Mouse (Mus musculus) bone marrow, adult 2 months (tissue): ENCODE measurements around the gene Cd84. TPM values are rescaled to one million over a fixed set of nuclear protein-coding genes. Genes with fewer than 3 reads are reported as not detected.
A peak's percentile ranks its signal among the peaks of the same experiment; 100 is the strongest.
"Not testable (repeated sequence)": the region's sequence is repeated elsewhere in the genome, so short reads cannot be mapped to it uniquely, and the experiment has no call there.

Experiments used
- H3K27ac ChIP-seq: fragments of 200-500 bp; 2 replicates; pipeline ENCODE4 v1.5.1; 2012; ENCODE audit warnings: low read depth, mild to moderate bottlenecking, control low read depth, inconsistent platforms, low read length; ENCODE audit not compliant: control insufficient read depth, poor library complexity, insufficient read depth
- H3K4me1 ChIP-seq: fragments of 200-500 bp; 2 replicates; pipeline ENCODE4 v1.6.1; 2011; ENCODE audit warnings: low read length; ENCODE audit not compliant: control insufficient read depth, insufficient read depth
- H3K4me3 ChIP-seq: fragments of 200-500 bp; replicated peaks from 2 replicates; pipeline ENCODE3; 2011; ENCODE audit warnings: mild to moderate bottlenecking, low read depth, low read length, control low read depth; ENCODE audit not compliant: control insufficient read depth
- CTCF ChIP-seq: fragments of 200-500 bp; IDR thresholded peaks from 2 replicates; pipeline ENCODE4 v1.5.1; 2011; ENCODE audit warnings: low read length, control low read depth; ENCODE audit not compliant: control insufficient read depth, insufficient read depth
- POLR2A ChIP-seq: fragments of 200-500 bp; IDR thresholded peaks from 2 replicates; pipeline ENCODE4 v1.6.1; 2011; ENCODE audit warnings: low read depth, mild to moderate bottlenecking, control low read depth, low read length, borderline replicate concordance; ENCODE audit not compliant: control insufficient read depth
- WGBS: fragments of 180-500 bp; shearing (Covaris S2); methylation state at CpG from one replicate; pipeline ENCODE4 v1.1.7; 2018; 5-methylcytosine and 5-hydroxymethylcytosine counted together
- polyA plus RNA-seq: library from polyadenylated mRNA; stranded (reverse); fragments of >200 nt; gene quantifications from 2 replicates; pipeline ENCODE4 v1.2.4, GENCODE M21; 2011; ENCODE audit warnings: low replicate concordance; ENCODE audit not compliant: missing spikeins, insufficient read depth, insufficient read length

The Cd84 gene
- polyA plus RNA-seq, result 29.3 and 41.8 TPM in 2 replicates

GRCm38 (mm10) chr1:171839488-171839887, at the start of gene Cd84:
Gene Cd84 (plus strand): TSS chr1:171839697.
- H3K4me3 ChIP-seq, result peak within 1 kb of the TSS; percentile 71
- peaks cover 3% of the 10 kb centered on the region; the same call in 1 of the 2 replicates for H3K4me1 ChIP-seq
- H3K27ac ChIP-seq, result peak within 1 kb of the TSS; percentile 38; the same call in 1 of the 2 replicates
- TF ChIP-seq CTCF (no peak), POLR2A (no peak)
- WGBS, result 13% methylated on average over 3 of the region's 3 CpGs

- Histone ChIP-seq H3K4me3 (no peak overlapping the region), H3K27ac (no peak overlapping the region), H3K4me1 (no peaks in the 10 kb centered on the region)
- no peak for TF ChIP-seq CTCF
- no peak for TF ChIP-seq POLR2A
- WGBS, result 83% methylated on average over 3 of the region's 3 CpGs
Observed at GRCm38 (mm10) chr1:171791491-171791890, 48.0 kb upstream of the Cd84 start.

- Histone ChIP-seq H3K27ac (no peak overlapping the region), H3K4me1 (no peaks in the 10 kb centered on the region), H3K4me3 (no peak overlapping the region)
- WGBS, result 15% methylated on average over 2 of the region's 2 CpGs
- TF ChIP-seq CTCF (no peak), POLR2A (no peak)
Observed at GRCm38 (mm10) chr1:171796185-171796584, 43.3 kb upstream of the Cd84 start.

GRCm38 (mm10) chr1:171797840-171798239, 41.7 kb upstream of the Cd84 start:
- H3K4me3 ChIP-seq, result no peak overlapping the region
- H3K27ac ChIP-seq, result no peak overlapping the region
- no peaks in the 10 kb centered on the region for H3K4me1 ChIP-seq
- 55% methylated on average over 1 of the region's 1 CpGs for WGBS
- no peak for TF ChIP-seq POLR2A
- TF ChIP-seq CTCF, result no peak

- Histone ChIP-seq H3K27ac (no peak overlapping the region), H3K4me1 (no peaks in the 10 kb centered on the region), H3K4me3 (no peak overlapping the region)
- TF ChIP-seq CTCF (no peak), POLR2A (no peak)
- WGBS, result 56% methylated on average over 4 of the region's 4 CpGs
Observed at GRCm38 (mm10) chr1:171799648-171800047, 39.8 kb upstream of the Cd84 start.

GRCm38 (mm10) chr1:171811048-171811447, 28.4 kb upstream of the Cd84 start:
- H3K4me3 ChIP-seq, H3K27ac ChIP-seq, H3K4me1 ChIP-seq: not testable (repeated sequence)
- WGBS, result 34% methylated on average over 1 of the region's 1 CpGs

- Histone ChIP-seq H3K4me3 (no peak overlapping the region), H3K4me1 (no peaks in the 10 kb centered on the region; the same call in 1 of the 2 replicates), H3K27ac (no peak overlapping the region)
- WGBS, result 11% methylated on average over 8 of the region's 8 CpGs
- TF ChIP-seq CTCF (peak; percentile 23; the same call in 1 of the 2 replicates), POLR2A (no peak)
Observed at GRCm38 (mm10) chr1:171815545-171816439, 23.7 kb upstream of the Cd84 start.

- WGBS, result 13% methylated on average over 4 of the region's 4 CpGs
- no peak overlapping the region for H3K27ac ChIP-seq
- H3K4me3 ChIP-seq, result no peak overlapping the region
- TF ChIP-seq CTCF (no peak), POLR2A (no peak)
- H3K4me1 ChIP-seq, result no peaks in the 10 kb centered on the region; the same call in 1 of the 2 replicates
Observed at GRCm38 (mm10) chr1:171816991-171817390, 22.5 kb upstream of the Cd84 start.
